Mouse (Mus musculus) left cerebral cortex, adult 2 months (tissue): ENCODE data around the gene Sh3bgrl3. TPM values are rescaled to one million over a fixed set of nuclear protein-coding genes. Genes with fewer than 3 reads are reported as not detected.
"Not testable (repeated sequence)": the region's sequence is repeated elsewhere in the genome, so short reads cannot be mapped to it uniquely, and the experiment has no call there.

Experiments used
- DNase-seq, 2 experiments: peaks; one replicate each; pipeline ENCODE4 v3.0.0; 2021 to 2022; ENCODE audit warnings: low spot score in 2 of 2, mixed read lengths in 1 of 2; ENCODE audit errors: extremely low spot score in 1 of 2
- H3K27ac ChIP-seq: fragments of 200-600 bp; 2 replicates; pipeline ENCODE4 v1.8.1; 2022
- H3K4me3 ChIP-seq: fragments of 200-600 bp; 2 replicates; pipeline ENCODE4 v1.8.1; 2022
- CTCF ChIP-seq: fragments of 200-600 bp; IDR thresholded peaks from 2 replicates; pipeline ENCODE4 v1.8.1; 2022; ENCODE audit warnings: antibody characterized with exemption, mild to moderate bottlenecking, moderate library complexity
- intact Hi-C: fragments of 180-260 bp; cut with DNase I; formaldehyde crosslinking; loops from one replicate; pipeline ENCODE4 v1.15.1; 2025
- long read RNA-seq, 2 experiments: library from polyadenylated mRNA; stranded (forward); transcript quantifications; one replicate each; pipeline ENCODE4 v2.0.0; 2021; ENCODE audit warnings: borderline mapping rate in 2 of 2
- total RNA-seq, 2 experiments: library from RNA; stranded (reverse); gene quantifications; 2 replicates each; pipeline ENCODE4 v1.2.3; 2021

The Sh3bgrl3 gene
- total RNA-seq: 100 to 1,000 TPM; 185 to 191 TPM
- long read RNA-seq, experiment 1, transcript Sh3bgrl3-201 (3 exons, 743 nt): major isoform, 87 of 97 reads
- long read RNA-seq, experiment 1, partial matches to known transcripts: 5 of 97 reads
- long read RNA-seq, experiment 1, other reads (novel, unspliced or antisense): 1 of 97 reads
- long read RNA-seq, experiment 2, transcript Sh3bgrl3-201 (3 exons, 743 nt): major isoform, 63 of 71 reads
- long read RNA-seq, experiment 2, partial matches to known transcripts: 4 of 71 reads
- long read RNA-seq, experiment 2, other reads (novel, unspliced or antisense): 0 of 71 reads

GRCm38 (mm10) chr4:134128221-134128982, at the start of gene Sh3bgrl3:
Sh3bgrl3 (minus strand) TSS chr4:134128789.
- DNase-seq: peak; percentile 86 to 87
- Histone ChIP-seq H3K27ac (peak within 1 kb of the TSS; percentile 94), H3K4me3 (peak within 1 kb of the TSS; percentile 89)
- no peak for TF ChIP-seq CTCF
- intact Hi-C loops: no loop called here

- no peak for TF ChIP-seq CTCF
These were observed 43.8 kb upstream of the Sh3bgrl3 start for GRCm38 (mm10) chr4:134172391-134172790.

GRCm38 (mm10) chr4:134166906-134167305, 38.3 kb upstream of the Sh3bgrl3 start:
- Histone ChIP-seq H3K4me3 (no peak overlapping the region), H3K27ac (no peak overlapping the region)
- peak; percentile 13 for TF ChIP-seq CTCF
- intact Hi-C loops: no loop called here
- no peak for DNase-seq

More at GRCm38 (mm10) chr4:134172391-134172790, 43.8 kb upstream of the Sh3bgrl3 start:
- intact Hi-C loops: no loop called here
- Histone ChIP-seq H3K4me3 (no peak overlapping the region), H3K27ac (no peak overlapping the region)
- DNase-seq: no peak

DNA sequence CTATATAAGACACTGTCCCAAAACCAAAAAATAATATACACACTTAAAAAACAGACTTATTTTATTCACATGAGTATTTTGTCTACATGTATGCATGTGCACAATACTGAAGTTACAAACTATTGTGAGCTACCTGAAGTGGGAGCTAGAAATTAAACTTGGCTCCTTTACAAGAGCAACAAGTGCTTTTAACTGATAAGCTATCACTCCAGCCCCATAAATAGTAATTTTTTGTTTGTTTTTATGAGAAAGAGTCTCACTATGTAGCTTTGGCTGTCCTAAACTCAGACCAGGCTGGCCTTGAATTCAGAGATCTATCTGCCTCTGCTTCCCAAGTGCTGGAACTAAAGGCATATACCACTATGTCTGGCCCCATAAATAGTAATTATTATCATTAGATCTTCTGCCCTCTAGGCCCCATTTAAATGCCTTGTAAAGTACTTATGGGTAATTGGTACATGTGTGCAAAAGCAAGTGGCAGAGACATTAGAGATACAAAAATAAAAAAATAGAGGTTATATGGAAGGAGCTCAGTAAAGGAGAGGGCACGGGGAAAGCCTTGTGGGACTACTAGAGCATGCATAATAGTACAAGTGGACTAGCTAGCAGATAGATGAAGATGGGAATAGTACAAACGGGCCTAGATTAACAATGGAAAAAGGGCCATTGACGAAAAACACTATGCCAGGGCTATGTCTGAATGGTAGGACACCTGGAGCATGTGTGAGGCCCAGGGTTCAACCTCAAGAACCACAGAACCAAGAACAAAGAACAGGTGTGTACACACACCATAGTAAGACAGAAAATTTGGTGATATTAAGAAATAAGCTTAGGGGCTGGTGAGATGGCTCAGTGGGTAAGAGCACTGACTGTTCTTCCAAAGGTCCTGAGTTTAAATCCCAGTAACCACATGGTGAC, 37.2 kb upstream of the Sh3bgrl3 start:
- no peak for TF ChIP-seq CTCF
- DNase-seq: no peak
- H3K4me3 ChIP-seq: no peak overlapping the region
- H3K27ac ChIP-seq: no peak overlapping the region
- intact Hi-C loops: no loop called here

DNA sequence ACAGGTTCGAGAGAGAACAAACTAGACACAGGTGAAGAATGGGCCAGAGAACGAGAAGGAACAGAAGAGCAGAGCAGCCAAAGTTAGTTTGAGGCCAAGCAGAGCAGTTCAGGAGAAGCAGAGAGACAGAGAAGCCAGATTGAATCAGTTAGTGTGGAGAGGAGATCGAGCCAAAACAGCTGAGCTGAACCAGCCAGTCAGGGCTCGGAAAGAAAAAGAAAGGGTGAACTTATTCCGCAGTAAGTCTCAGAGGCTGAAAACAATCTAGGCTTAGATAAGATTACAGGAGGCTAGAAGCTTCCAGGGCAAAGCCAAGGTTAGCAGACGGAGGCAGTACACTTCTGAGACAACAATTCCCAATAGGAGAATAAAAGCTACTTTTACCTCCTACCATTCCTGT, 36.4 kb upstream of the Sh3bgrl3 start:
- no peak overlapping the region for H3K4me3 ChIP-seq
- no peak for TF ChIP-seq CTCF
- no peak for DNase-seq

DNA sequence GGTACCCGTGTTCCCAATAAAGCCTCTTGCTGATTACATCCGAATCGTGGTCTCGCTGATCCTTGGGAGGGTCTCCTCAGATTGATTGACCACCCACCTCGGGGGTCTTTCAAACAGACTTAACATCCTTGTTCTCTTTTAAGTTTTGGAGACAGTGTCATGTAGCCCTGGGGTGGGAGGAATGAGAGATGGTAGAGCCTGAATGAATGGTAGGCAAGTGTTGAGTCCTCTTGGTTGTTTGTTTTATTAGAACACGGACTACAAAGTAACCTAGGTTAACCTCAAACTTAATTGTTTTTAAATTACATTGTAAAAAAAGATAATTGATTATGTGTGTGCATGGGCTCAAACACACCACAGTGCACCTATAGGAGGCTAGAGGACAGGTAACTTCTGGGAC, 36.0 kb upstream of the Sh3bgrl3 start:
- intact Hi-C loops: no loop called here
- Histone ChIP-seq H3K4me3 (no peak overlapping the region), H3K27ac (no peak overlapping the region)
- no peak for DNase-seq
- TF ChIP-seq CTCF: no peak

More for the DNA sequence above, 36.4 kb upstream of the Sh3bgrl3 start:
- intact Hi-C loops: no loop called here
- no peak overlapping the region for H3K27ac ChIP-seq

DNA sequence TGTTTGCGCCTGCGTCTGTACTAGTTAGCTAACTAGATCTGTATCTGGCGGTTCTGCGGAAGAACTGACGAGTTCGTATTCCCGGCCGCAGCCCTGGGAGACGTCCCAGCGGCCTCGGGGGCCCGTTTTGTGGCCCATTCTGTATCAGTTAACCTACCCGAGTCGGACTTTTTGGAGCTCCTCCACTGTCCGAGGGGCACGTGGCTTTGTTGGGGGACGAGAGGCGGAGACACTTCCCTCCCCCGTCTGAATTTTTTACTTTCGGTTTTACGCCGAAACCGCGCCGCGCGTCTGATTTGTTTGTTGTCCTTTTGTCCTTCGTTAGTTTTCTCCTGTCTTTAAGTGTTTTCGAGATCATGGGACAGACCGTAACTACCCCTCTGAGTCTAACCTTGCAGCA, 31.5 kb upstream of the Sh3bgrl3 start:
- intact Hi-C loops, H3K27ac ChIP-seq: not testable (repeated sequence)
- DNase-seq: peak; percentile 13 to 21
- peak overlapping the region; percentile 47 for H3K4me3 ChIP-seq

DNA sequence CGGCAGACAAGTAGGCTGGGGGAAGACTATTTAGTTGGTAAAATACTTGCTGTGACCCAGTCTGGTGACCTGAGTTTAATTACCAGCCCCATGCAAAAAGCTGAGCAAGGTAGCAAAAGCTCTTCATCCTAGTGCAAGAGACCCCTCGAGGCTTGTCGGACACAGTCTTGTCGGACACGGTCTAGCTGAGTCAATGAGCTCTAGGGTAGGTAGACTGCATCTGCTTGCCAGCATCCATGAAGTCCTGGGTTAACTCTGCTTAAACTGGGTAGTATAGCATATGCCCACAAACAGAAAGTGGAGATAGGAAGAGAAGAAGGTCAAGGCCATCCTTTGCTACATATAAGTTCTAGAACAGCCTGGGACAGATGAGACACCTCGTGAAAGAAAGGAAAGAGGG, 30.2 kb upstream of the Sh3bgrl3 start:
- intact Hi-C loops: no loop called here
- TF ChIP-seq CTCF: no peak
- Histone ChIP-seq H3K27ac (no peak overlapping the region), H3K4me3 (no peak overlapping the region)
- no peak for DNase-seq

DNA sequence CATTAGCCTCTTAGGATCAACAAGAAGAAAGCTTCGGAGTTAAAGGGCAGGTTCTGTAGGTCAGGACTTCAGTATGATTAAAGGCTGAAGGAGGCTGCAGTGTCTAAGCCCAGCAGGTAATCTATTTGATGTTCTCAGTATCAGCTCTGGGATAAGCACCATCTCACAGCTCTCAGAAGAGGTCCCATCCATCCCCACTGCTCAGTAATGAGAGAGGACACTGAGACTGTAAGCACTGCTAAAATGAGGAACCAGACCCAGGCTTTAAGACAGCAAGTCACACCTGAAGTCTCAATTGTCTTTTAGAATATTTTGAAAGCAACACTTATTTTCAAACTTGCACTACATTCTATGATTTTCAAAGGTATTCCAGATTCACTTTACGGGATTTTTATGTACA, 29.0 kb upstream of the Sh3bgrl3 start:
- no peak for TF ChIP-seq CTCF
- Histone ChIP-seq H3K4me3 (no peak overlapping the region), H3K27ac (no peak overlapping the region)
- intact Hi-C loops: no loop called here
- DNase-seq: no peak

GRCm38 (mm10) chr4:134156744-134157143, 28.2 kb upstream of the Sh3bgrl3 start:
- intact Hi-C loops: no loop called here
- no peak for TF ChIP-seq CTCF
- peak overlapping the region; percentile 51 for H3K27ac ChIP-seq
- no peak overlapping the region for H3K4me3 ChIP-seq
- DNase-seq: peak; percentile 43 to 66

DNA sequence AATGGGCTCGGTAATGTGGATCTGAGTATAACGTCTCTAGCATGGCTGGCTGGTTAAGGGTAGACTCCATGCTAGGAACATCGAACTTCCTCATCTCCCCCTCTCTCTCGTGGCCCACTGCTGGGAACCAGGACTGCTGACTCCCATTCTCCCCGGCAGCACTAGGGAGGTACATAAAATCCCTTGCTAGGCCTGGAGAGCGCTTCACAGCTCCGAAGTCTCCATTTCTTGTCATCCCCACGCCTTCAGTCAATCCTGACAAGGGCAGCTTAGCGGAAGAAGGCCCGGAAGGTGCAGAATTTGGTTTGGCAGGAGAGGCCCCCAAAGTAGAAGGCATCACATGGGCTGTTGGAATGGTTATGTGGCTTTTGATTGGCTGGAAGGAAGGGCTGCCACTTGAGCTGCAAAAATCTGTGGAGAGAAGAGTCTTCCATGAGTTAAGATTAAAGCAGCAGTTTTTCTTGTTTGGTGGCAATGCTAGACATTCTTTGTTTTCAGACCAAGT, 27.4 kb upstream of the Sh3bgrl3 start:
- no peak for DNase-seq

DNA sequence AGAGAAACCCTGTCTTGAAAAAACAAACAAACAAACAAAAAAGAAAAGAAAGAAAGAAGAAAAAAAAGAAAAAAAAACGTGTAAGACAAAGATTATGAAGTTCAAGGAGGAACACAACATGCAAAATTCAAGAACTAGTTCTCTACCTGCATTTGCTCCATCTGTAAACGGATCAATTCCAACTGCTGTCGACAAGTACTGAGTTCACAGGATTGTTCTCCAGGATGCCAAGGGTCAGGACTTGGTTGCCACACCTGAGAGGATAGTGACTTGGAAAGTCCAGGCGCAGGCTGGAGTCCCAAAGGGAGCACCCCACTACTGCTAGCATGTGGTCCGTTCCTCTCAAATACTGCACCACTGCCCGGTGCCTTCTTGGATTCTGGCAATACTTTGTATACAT, 26.9 kb upstream of the Sh3bgrl3 start:
- intact Hi-C loops: no loop called here
- no peak for DNase-seq
- no peak overlapping the region for H3K4me3 ChIP-seq
- TF ChIP-seq CTCF: no peak
- H3K27ac ChIP-seq: no peak overlapping the region

More for the DNA sequence above, 27.4 kb upstream of the Sh3bgrl3 start:
- no peak for TF ChIP-seq CTCF
- no peak overlapping the region for H3K4me3 ChIP-seq
- intact Hi-C loops: no loop called here
- H3K27ac ChIP-seq: peak overlapping the region; percentile 28; the same call in 1 of the 2 replicates
